ENCODE assay signal across 8 mouse cellular contexts in the genomic region with DNA sequence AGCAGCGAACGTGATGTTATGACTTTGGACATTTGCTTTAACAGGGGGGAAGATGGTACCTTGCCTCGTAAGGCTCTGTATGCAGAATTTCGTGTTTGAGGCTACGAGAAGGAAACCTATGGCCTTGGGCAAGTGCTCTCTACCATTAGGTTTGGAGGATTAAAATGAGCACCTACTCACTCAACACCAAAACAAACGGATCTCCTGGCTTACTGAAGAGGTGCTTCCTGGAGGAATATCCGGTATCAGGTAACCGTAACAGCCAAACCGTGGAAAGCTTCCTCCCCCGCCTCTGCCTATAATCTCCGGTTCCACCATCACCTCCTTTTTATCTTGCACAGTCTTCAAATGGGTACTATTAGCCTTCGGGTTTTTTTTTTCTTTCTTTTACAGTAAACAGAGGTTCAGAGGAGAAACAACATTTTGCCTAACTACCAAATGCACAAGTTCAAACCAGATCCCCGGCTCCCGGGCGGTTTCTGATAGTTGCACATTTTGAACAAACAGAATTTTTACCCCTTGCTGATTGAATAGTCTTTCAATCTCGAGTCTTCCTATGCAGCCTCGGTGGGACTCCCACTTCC. TPM values are rescaled to one million over a fixed set of nuclear protein-coding genes. Genes with fewer than 3 reads are reported as not detected.
DNase-seq lines count a peak whose midpoint lies in the region; ATAC-seq and TF ChIP-seq lines count a peak whose summit lies in the region.

No protein-coding gene starts in this region.

- H3K9me3 ChIP-seq in liver, embryonic 15.5 days (replicated peaks), result no peaks in the 10 kb centered on the region

- DNase-seq in left cerebral cortex, adult 2 months (ENCODE audit: extremely low spot score in 1 of 2, low spot score in 2 of 2), result no peak
- DNase-seq in left cerebral cortex, postnatal 14 days (ENCODE audit: low spot score in 2 of 2), result no peak
- DNase-seq in ZHBTc4 (ENCODE audit: low read depth, low spot score), result peak; percentile 41
- DNase-seq in forelimb bud, embryonic 11.5 days (ENCODE audit: low read depth, low spot score), result peak; percentile 11
- DNase-seq in thymus, postnatal 10 days (ENCODE audit: low spot score in 2 of 2), result peak; percentile 5 to 25
- no peak for DNase-seq in cerebellum, postnatal 25 days
- no peak for DNase-seq in gastrocnemius, postnatal 36 days

- H3K36me3 ChIP-seq in liver, embryonic 15.5 days (replicated peaks), result peaks cover 56% of the 10 kb centered on the region

- intact Hi-C loops in left cerebral cortex, adult 2 months (cut with DNase I), result loop anchor here (2.0 to 5.0 kb wide), 4 partner anchors 95 to 246 kb away; a partner anchor contains a TSS
- intact Hi-C loops in left cerebral cortex, postnatal 14 days (cut with DNase I), result no loop called here
- intact Hi-C loops in gastrocnemius, postnatal 36 days (cut with DNase I), result no loop called here

- peak overlapping the region; percentile 85 for H3K4me3 ChIP-seq in left cerebral cortex, adult 2 months
- peak overlapping the region; percentile 80 for H3K4me3 ChIP-seq in liver, embryonic 15.5 days (replicated peaks)

- no peak for TF ChIP-seq CTCF in left cerebral cortex, adult 2 months (IDR thresholded peaks at IDR 0.05)

- no peaks in the 10 kb centered on the region for H3K27me3 ChIP-seq in liver, embryonic 15.5 days

- WGBS in liver, embryonic 15.5 days (ENCODE audit: insufficient replicate concordance), result 3% methylated on average over 17 of the region's 17 CpGs

- peak overlapping the region; percentile 98 for H3K27ac ChIP-seq in left cerebral cortex, adult 2 months
- peak overlapping the region; percentile 85 for H3K27ac ChIP-seq in liver, embryonic 15.5 days (replicated peaks)

- H3K9ac ChIP-seq in liver, embryonic 15.5 days, result peak overlapping the region; percentile 83

- peak overlapping the region; percentile 75 for H3K4me2 ChIP-seq in liver, embryonic 15.5 days

- ATAC-seq in liver, embryonic 15.5 days (ENCODE audit: insufficient read depth), result no peak

- peaks cover 36% of the 10 kb centered on the region for H3K4me1 ChIP-seq in liver, embryonic 15.5 days (replicated peaks)

RNA-seq across cellular contexts. Expression of a gene that starts 0.5 kb away (rescaled TPM):
- 10 to 100 TPM; 49.0 to 59.1 TPM for total RNA-seq in left cerebral cortex, adult 2 months (2021)
- 10 to 100 TPM; 54.8 to 56.2 TPM for total RNA-seq in left cerebral cortex, postnatal 14 days (2021)
- 28.3 and 30.7 TPM in 2 replicates for polyA plus RNA-seq in liver, embryonic 15.5 days (2015; fragmentation: Nextera tagmentation; extraction: Ambion mirVana)
- total RNA-seq in gastrocnemius, postnatal 36 days (2021), result 10 to 100 TPM; 57.2 to 59.1 TPM

RNA-seq across cellular contexts. Expression of a gene that starts 0.7 kb away (rescaled TPM):
- 10 to 100 TPM; 61.8 to 66.5 TPM for total RNA-seq in left cerebral cortex, adult 2 months (2021)
- total RNA-seq in left cerebral cortex, postnatal 14 days (2021), result 10 to 100 TPM; 53.9 to 54.6 TPM
- 56.9 and 58.3 TPM in 2 replicates for polyA plus RNA-seq in liver, embryonic 15.5 days (2015; fragmentation: Nextera tagmentation; extraction: Ambion mirVana)
- total RNA-seq in gastrocnemius, postnatal 36 days (2021), result 10 to 100 TPM; 16.5 to 18.5 TPM

RNA-seq across cellular contexts. Expression of a gene that starts 40.2 kb away (rescaled TPM):
- total RNA-seq in left cerebral cortex, adult 2 months (2021), result 100 to 1,000 TPM; 103 TPM
- total RNA-seq in left cerebral cortex, postnatal 14 days (2021), result 100 to 1,000 TPM in 1 of 2 experiments, 10 to 100 TPM in 1; 98.4 to 107 TPM
- polyA plus RNA-seq in liver, embryonic 15.5 days (2015; fragmentation: Nextera tagmentation; extraction: Ambion mirVana), result 0.23 TPM in 1 of 2 replicates, not detected in the other
- 1 to 10 TPM; 4.8 TPM for total RNA-seq in gastrocnemius, postnatal 36 days (2021)

RNA-seq across cellular contexts. Expression of a gene that starts 56.4 kb away (rescaled TPM):
- 10 to 100 TPM; 20.7 to 21.0 TPM for total RNA-seq in left cerebral cortex, adult 2 months (2021)
- 10 to 100 TPM; 15.6 to 16.9 TPM for total RNA-seq in left cerebral cortex, postnatal 14 days (2021)
- 2.5 and 3.3 TPM in 2 replicates for polyA plus RNA-seq in liver, embryonic 15.5 days (2015; fragmentation: Nextera tagmentation; extraction: Ambion mirVana)
- 1 to 10 TPM; 3.2 to 3.8 TPM for total RNA-seq in gastrocnemius, postnatal 36 days (2021)

Comparison
In these comparisons a context has a peak if more than half of its experiments do, and no peak if none do; other contexts are left out.
1. DNase-seq: peak in ZHBTc4 (single experiment), forelimb bud, embryonic 11.5 days (single experiment) and thymus, postnatal 10 days (2 of 2); none in left cerebral cortex, adult 2 months (0 of 2), left cerebral cortex, postnatal 14 days (0 of 2), cerebellum, postnatal 25 days (0 of 2) and gastrocnemius, postnatal 36 days (0 of 2).
2. RNA of a gene that starts 40.2 kb away (total RNA-seq): 98.4 to 107 TPM in left cerebral cortex, postnatal 14 days and 103 TPM in left cerebral cortex, adult 2 months; 4.8 TPM in gastrocnemius, postnatal 36 days; every median in the first group is over 10 times any median in the second.